Mouse (Mus musculus): ENCODE data around the gene Hspd1.
"Not testable (repeated sequence)": the region's sequence is repeated elsewhere in the genome, so short reads cannot be mapped to it uniquely, and the experiment has no call there.

Hspd1 gene

DNA sequence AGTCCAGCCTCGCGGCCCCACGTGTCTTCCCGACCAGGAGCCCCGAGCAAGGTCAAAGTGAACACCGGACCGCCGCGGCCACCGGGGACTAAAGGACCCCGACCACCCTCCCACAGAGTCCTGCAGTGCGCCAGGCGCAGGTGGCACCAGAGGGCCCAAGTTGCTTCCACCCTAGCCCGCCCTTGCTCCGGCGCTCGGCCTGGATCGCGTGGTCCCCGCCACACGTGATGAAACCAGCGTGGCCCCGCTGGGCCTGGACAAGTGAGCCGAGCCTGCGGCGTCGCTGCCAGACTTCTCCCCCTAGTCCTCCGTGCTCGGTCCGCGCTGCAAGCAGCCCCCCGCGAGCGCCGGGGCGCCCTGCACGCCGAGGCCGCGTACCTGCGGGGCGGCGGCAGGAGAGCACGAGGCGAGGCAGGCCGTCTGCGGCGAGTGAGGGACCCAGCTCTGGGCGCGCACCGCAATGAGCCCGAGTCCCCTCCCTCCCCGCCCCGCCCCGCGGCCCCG, 590 bp downstream of the Hspd1 start:
- peak; percentile 61 to 70 for DNase-seq (ENCODE audit: low spot score in 2 of 2)

- peak in 1 of 2 experiments; percentile 17 for DNase-seq (ENCODE audit: low spot score in 2 of 2)
These were observed 1.1 kb downstream of the Hspd1 start for GRCm38 (mm10) chr1:55086868-55087400.

- DNase-seq (ENCODE audit: low spot score in 2 of 2): no peak
These were observed 2.2 kb downstream of the Hspd1 start for GRCm38 (mm10) chr1:55085781-55086366.

DNA sequence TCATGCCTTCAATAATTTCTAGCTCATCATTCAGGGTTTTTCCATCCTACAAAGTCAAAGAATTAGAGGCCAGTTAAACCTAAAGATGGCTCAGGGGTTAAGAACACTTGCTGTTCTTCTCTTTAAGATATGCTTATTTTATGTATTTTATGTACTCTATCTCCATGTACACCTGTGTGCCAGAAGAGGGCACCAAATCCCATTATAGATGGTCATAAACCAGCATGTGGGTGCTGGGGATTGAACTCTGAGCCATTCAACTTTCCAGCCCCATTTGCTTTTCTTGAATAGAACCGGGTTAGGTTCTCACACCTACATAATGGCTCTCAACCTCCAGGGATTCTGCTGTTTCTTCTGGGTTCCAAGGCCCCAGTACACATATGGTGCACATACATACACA, 5.9 kb downstream of the Hspd1 start:
- no peak for DNase-seq (ENCODE audit: low spot score in 2 of 2)

- DNase-seq (ENCODE audit: low spot score in 2 of 2): no peak
These were observed 8.4 kb downstream of the Hspd1 start for GRCm38 (mm10) chr1:55079677-55080076.

- DNase-seq (ENCODE audit: low spot score in 2 of 2): no peak
These were observed 11.1 kb downstream of the Hspd1 start for GRCm38 (mm10) chr1:55076849-55077516.

GRCm38 (mm10) chr1:55076395-55076743, 11.7 kb downstream of the Hspd1 start:
- no peak for DNase-seq (ENCODE audit: low spot score in 2 of 2)

DNA sequence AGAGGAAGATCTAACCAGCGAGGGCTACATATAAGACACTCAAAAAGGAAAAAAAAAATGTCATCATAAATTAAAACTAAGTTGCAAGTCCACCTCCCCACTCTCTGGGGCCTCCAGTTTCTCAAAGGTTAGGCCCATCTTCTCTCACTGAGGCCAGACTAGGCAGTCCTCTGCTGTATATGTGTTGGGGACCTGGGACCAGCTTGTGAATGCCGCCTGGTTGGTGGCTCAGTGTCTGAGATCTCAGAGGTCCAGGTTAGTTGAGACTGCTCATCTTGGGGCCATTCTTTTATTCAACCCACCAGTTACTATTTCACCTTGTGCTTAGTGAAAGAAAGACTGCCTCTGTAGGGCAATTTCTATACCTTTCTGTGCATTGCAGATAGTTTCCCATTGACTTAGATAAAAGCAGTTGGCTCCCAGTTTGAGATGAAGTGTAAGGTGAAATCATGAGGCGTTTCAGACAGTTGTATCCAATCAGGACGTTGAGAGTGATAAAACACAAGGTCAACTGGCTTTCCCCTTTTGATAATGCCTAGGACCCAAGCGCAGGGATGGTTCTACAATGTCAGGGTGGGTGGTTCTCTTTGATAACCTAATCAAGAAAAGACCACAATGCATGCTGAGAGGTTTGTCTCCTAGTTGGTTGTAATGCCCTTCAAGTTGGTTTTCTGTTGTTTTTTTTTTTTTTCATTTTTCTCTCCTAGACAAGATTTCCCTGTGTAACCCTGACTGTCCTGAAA, 12.2 kb downstream of the Hspd1 start:
- no peak for DNase-seq (ENCODE audit: low spot score in 2 of 2)

DNA sequence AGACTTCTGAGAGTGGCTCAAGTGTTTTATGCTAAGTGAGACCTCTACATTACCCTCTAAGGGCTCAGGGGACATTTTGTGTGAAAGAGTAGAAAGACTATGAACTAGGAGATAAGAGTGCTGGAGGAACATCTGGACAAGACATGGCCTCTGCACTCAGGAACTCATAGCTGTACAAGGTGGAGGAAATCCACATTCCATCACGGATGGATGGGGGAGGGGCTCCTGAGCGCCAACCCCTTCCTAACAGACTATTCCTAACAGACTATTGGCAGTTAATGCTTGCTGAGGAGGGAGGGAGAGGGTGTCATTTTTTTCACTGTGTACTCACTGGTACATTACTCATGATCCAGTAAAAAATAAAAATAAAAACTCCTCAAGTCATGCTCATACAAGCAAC, 13.3 kb downstream of the Hspd1 start:
- no peak for DNase-seq (ENCODE audit: low spot score in 2 of 2)

DNA sequence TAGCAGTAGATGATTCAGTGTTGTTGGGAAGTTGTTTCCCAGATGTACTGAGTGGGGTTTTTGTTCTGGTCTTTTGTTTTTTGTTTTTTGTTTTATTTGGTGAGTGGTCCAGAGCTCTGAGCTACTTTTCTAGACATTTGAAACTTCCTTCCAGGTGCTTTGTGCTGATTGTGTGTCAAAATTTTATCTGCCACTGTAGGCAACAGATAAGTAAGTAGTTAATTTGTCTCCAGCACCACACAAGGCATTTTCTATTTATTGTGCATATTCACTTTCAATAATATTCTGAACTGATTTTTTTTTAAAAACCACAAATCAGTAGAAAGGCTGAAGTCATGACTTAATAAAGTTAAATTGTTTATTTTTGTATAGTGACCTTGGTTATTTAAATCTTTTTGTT, 15.7 kb downstream of the Hspd1 start:
- not testable (repeated sequence) for DNase-seq (ENCODE audit: low spot score in 2 of 2)

GRCm38 (mm10) chr1:55061772-55062171, 26.3 kb downstream of the Hspd1 start:
- no peak for DNase-seq (ENCODE audit: low spot score in 2 of 2)

GRCm38 (mm10) chr1:55061099-55061498, 26.9 kb downstream of the Hspd1 start:
- no peak for DNase-seq (ENCODE audit: low spot score in 2 of 2)

DNA sequence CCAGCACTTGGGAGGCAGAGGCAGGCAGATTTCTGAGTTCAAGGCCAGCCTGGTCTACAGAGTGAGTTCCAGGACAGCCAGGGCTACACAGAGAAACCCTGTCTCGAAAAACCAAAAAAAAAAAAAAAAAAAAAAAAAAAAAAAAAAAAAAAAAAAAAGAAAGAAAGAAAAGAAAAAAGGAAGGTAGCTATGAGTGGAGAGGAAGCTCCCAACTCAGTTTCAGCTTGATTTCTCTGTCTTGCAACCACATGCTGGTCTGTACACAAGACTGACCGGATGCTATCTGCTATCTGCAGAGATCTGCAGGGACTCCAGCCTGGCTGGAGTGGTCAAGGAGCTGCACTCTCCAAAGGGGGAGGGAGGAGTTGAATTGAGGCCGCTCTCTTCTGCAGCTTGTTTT, 29.7 kb downstream of the Hspd1 start:
- not testable (repeated sequence) for DNase-seq (ENCODE audit: low spot score in 2 of 2)

DNA sequence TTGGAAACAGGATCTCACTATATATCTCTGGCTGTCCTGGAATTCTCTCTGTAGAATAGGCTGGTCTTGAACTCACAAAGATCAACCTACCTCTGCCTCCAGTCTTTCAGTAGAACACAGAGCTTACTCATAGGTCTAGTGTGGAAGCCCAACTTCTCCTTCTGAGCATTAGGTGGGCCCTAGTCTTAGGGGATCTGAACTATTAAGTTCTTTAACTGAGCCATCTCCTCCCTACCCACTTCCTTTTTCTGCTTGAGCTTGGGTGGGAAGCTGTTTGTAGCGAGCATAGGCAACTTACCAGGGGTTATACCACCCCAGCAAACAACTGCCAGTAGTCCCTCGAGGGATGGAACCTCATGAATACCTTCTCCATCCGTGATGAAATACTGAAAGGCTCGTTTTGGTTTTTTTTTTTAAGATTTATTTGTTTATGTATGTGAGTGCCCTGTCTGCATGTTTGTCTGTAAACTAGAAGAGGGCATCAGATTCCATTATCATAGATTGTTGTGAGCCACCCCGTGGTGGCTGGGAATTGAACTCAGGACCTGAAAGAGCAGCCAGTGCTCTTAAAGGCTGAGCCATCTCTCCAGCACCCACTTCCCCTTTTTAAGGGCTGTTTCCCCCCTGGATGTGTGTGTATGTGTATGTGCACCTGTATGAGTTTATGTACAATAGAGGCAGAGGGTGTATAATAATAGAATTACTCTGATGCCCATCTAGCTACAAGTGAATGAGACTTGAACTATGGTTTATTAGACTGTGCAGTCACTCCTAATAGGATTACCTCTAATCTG, 32.5 kb downstream of the Hspd1 start:
- no peak for DNase-seq (ENCODE audit: low spot score in 2 of 2)

DNA sequence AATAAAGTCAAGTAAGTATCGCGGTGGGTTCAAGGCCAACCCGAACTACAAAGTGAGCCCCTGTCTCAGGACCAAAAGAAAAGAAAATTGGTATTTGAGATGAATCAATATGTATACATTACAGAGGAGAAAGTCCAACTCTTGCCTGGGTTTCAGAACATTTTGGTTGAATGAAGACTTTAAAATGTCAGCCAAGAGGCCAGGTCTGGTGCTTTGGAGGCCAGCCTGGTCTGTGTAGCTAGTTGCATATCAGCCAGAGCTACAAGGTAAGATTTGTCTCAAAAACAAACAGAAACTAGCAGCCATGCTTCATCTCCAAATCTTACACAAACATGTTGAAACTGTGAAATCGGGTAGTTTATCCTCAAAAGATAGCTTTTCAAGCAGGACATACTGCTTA, 34.4 kb downstream of the Hspd1 start:
- DNase-seq (ENCODE audit: low spot score in 2 of 2): no peak

- DNase-seq (ENCODE audit: low spot score in 2 of 2): no peak
These were observed 35.0 kb downstream of the Hspd1 start for GRCm38 (mm10) chr1:55053005-55053404.

- peak; percentile 99 to 100 for DNase-seq (ENCODE audit: low spot score in 2 of 2)
These were observed 35.6 kb downstream of the Hspd1 start, which contains the start of gene Coq10b for GRCm38 (mm10) chr1:55052355-55052953. Coq10b (plus strand) TSS chr1:55052770.

- no peak for DNase-seq (ENCODE audit: low spot score in 2 of 2)
These were observed 36.4 kb downstream of the Hspd1 start for GRCm38 (mm10) chr1:55051671-55052070.

DNA sequence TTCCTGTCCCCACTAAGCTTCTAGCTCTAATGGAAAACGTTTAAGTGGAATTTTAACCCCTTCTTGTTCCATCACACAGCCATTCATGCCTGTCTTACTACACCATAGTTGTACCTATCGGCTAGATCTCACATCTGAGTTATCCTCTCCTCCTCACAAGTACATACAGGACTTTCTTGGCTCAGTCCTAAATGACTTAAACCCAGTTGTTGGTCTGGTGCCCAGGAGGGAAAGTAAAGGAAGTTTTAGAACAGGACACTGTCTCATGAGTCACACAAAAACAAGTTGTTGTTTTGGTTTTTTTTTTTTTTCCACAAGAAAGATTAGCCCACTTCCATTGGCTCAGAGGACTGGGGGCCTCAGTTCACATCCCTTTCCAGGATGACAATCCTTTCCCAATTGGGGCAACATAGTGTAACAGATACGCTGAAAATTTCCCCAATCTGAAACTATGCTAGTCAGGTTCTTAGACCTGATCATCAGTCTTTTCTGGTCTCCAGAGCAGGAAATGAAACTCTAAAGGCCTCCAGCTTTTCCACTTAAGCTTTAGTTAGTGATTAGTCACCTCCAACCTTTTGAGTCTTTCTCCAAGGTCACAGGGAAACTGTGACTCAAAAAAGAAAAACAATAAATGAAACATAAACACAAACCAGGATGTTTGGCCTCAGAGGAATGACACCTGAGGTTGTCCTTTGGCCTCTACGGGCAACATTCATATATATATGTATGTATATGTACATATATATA, 39.0 kb downstream of the Hspd1 start:
- no peak for DNase-seq (ENCODE audit: low spot score in 2 of 2)

GRCm38 (mm10) chr1:55043164-55043563, 44.9 kb downstream of the Hspd1 start:
- DNase-seq (ENCODE audit: low spot score in 2 of 2): no peak

- DNase-seq (ENCODE audit: low spot score in 2 of 2): no peak
These were observed 45.8 kb downstream of the Hspd1 start for GRCm38 (mm10) chr1:55042246-55042645.
